Mouse (Mus musculus): Measurements from ENCODE around the gene Gng7. TPM values are rescaled to one million over a fixed set of nuclear protein-coding genes. Genes with fewer than 3 reads are reported as not detected.
A peak's percentile ranks its signal among the peaks of the same experiment; 100 is the strongest.

Gng7 gene
- polyA plus RNA-seq, 1 experiment from 2014 or later: 10.9 TPM

DNA sequence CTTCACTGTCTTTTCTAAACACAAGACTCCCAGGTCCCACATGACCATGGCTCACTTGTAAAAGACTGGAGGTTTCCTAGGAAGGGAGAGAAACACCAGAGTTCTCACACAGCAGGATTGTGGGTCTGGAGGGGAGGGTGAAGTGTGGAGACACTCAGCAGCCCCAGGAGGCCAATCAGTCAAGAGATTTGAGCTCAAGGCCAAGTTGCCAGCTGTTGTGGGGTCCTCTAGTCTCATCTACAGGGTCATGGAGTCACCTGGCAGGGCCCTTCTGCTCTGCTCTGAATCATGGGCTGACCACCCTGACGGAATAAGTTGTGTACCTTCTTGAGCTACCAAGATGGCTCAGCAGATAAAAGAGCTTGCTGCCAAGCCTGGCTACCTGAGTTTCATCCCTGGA lies 41.0 kb downstream of the Gng7 start:
- no peak overlapping the region for H3K9ac ChIP-seq (replicated peaks)
- 96% methylated on average over 1 of the region's 1 CpGs for WGBS
- no peaks in the 10 kb centered on the region for H3K36me3 ChIP-seq
- H3K4me3 ChIP-seq (replicated peaks): no peak overlapping the region
- H3K9me3 ChIP-seq: 0 out of 2 replicates have a peak, but pooled peaks cover 3% of the 10 kb centered on the region
- no peak overlapping the region for H3K4me2 ChIP-seq (replicated peaks)
- ATAC-seq: no peak
- H3K27ac ChIP-seq: no peak overlapping the region
- H3K4me1 ChIP-seq (replicated peaks): peaks cover 5% of the 10 kb centered on the region; the same call in 1 of the 2 replicates
- no peaks in the 10 kb centered on the region; the same call in 1 of the 2 replicates for H3K27me3 ChIP-seq

DNA sequence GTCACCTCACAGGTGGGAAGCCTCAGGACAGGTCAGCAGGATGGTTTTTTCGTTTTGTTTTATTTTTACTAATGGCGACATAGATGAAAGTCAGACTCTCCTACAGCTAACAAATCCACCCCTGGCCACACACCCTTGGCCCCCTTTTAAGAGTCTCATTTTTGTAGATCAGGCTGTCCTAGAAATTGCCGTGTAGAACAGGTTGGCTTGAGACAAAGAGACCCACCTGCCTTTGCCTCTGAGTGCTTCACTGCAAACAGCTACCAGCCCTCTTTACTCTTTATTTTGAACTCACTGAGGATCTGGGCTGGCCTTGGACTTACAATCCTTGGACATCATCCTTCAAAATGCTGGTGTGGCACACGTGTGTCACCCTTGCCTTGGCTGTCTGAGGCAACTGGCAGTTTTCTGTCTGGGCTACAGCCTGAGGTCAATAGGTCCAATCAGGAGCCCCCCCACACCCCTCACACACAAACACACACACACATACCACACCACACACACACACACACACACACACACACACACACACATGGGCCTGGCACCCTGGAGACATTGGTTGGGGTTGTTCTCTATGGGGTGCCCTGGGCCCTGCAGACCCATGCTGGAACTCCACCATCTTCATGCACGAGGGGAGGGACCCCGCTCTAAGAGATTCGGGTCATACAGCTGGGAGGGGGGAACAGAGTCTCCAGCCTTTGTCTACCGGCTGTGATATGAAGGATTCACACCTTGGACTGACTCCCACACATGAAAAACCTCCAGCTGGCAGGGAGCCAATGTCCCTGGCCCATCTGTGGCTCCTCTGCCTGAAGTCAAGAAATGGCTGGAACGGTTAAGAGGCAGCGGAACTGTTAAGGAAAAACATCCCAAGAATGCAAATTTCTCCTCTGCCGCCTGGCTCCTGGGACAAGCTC lies 42.4 kb downstream of the Gng7 start:
- 0 out of 2 replicates have a peak, but pooled peaks cover 3% of the 10 kb centered on the region for H3K9me3 ChIP-seq
- ATAC-seq: no peak
- H3K4me3 ChIP-seq (replicated peaks): no peak overlapping the region
- no peaks in the 10 kb centered on the region; the same call in 1 of the 2 replicates for H3K27me3 ChIP-seq
- 62% methylated on average over 11 of the region's 11 CpGs for WGBS
- no peaks in the 10 kb centered on the region for H3K36me3 ChIP-seq
- no peak overlapping the region for H3K27ac ChIP-seq
- peaks cover 5% of the 10 kb centered on the region; the same call in 1 of the 2 replicates for H3K4me1 ChIP-seq (replicated peaks)
- no peak overlapping the region for H3K9ac ChIP-seq (replicated peaks)
- no peak overlapping the region for H3K4me2 ChIP-seq (replicated peaks)

DNA sequence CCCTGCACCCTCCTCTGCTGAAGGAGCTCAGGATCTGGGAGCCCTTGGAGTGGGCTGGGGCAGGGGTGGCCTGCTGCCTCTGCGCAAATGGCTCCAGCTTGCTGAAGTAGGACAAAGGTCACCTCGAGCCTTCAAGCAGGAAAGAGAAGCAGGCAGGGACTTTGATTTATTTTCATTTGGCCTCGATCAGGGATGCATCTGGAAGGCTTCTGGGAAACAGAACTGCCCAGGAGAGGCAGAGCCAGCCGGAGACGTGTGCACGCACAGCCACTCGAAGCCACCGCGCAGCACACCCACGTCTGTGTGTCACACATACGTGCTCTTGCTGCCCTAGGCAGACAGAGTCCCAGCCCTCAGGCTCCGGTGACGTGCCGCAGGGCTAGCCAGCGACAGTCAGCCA lies 43.2 kb downstream of the Gng7 start:
- no peaks in the 10 kb centered on the region; the same call in 1 of the 2 replicates for H3K27me3 ChIP-seq
- no peak overlapping the region for H3K4me3 ChIP-seq (replicated peaks)
- no peak overlapping the region for H3K4me2 ChIP-seq (replicated peaks)
- no peaks in the 10 kb centered on the region for H3K36me3 ChIP-seq
- 0 out of 2 replicates have a peak, but pooled peaks cover 3% of the 10 kb centered on the region for H3K9me3 ChIP-seq
- no peak for ATAC-seq
- 83% methylated on average over 15 of the region's 15 CpGs for WGBS
- H3K9ac ChIP-seq (replicated peaks): no peak overlapping the region
- H3K27ac ChIP-seq: no peak overlapping the region
- peaks cover 5% of the 10 kb centered on the region; the same call in 1 of the 2 replicates for H3K4me1 ChIP-seq (replicated peaks)

DNA sequence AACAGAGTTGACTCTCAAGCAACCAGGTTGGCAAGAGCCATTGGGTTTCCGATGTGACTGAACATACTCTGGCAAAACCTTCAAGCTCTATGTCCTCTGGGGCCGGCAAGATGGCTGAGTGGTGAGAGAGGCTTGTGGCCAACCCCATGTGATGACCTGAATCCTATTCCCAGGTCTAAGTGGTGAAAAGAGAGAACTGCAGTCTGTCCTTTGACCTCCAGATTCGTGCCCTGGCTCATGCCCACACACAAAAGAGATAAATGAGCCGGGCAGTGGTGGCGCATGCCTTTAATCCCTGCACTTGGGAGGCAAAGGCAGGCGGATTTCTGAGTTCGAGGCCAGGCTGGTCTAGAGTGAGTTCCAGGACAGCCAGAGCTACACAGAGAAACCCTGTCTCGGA lies 44.6 kb downstream of the Gng7 start:
- WGBS: 80% methylated on average over 8 of the region's 8 CpGs
- no peak overlapping the region for H3K4me2 ChIP-seq (replicated peaks)
- H3K27me3 ChIP-seq: no peaks in the 10 kb centered on the region; the same call in 1 of the 2 replicates
- H3K4me1 ChIP-seq (replicated peaks): peaks cover 5% of the 10 kb centered on the region; the same call in 1 of the 2 replicates
- H3K9ac ChIP-seq (replicated peaks): no peak overlapping the region
- H3K36me3 ChIP-seq: no peaks in the 10 kb centered on the region
- ATAC-seq: no peak
- 0 out of 2 replicates have a peak, but pooled peaks cover 3% of the 10 kb centered on the region for H3K9me3 ChIP-seq
- no peak overlapping the region for H3K27ac ChIP-seq
- no peak overlapping the region for H3K4me3 ChIP-seq (replicated peaks)

DNA sequence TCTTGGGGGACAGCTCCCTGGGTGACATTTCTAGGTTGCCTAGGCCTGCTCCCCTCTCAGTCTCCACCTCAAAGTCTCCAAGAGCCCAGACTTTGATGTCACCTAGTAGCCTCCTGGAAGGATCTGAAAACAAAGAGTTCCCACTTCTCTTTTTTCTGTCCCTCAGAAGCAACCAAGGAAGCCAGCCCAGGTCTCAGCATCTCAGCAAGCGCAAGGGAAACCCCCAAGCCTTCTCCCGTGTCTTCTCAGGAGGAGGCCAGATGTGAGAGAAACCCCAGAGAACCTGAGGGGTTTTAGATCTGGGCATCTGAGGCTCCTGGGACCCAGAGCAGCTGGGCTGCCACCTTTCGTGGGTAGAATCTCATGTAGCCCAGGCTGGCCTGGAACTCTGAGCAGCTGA lies 45.4 kb downstream of the Gng7 start:
- 82% methylated on average over 3 of the region's 3 CpGs for WGBS
- ATAC-seq: no peak
- Histone ChIP-seq H3K9me3 (0 out of 2 replicates have a peak, but pooled peaks cover 3% of the 10 kb centered on the region), H3K27ac (no peak overlapping the region), H3K4me2 (replicated peaks) (no peak overlapping the region), H3K27me3 (no peaks in the 10 kb centered on the region; the same call in 1 of the 2 replicates), H3K4me1 (replicated peaks) (peaks cover 5% of the 10 kb centered on the region; the same call in 1 of the 2 replicates), H3K9ac (replicated peaks) (no peak overlapping the region), H3K36me3 (no peaks in the 10 kb centered on the region), H3K4me3 (replicated peaks) (no peak overlapping the region)

DNA sequence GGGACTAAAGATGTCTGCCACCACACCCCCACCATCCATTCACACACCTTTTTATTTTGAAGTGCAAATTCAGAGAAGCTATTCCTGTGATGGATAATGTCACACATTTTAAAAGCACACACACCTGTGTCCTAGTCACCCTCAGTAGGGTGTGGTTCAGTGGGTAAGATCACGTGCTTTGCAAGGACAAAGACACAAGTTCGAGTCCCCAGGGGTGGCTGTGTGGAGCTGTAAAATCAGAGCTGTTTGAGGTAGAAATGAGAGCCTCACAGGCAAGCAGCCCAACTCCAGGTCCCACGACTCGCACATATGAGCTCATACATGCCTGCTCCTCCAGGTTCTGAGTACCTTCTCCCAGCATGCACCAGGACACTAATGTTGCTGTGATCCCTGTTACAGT lies 46.6 kb downstream of the Gng7 start:
- Histone ChIP-seq H3K4me2 (replicated peaks) (no peak overlapping the region), H3K9me3 (0 out of 2 replicates have a peak, but pooled peaks cover 3% of the 10 kb centered on the region), H3K27me3 (no peaks in the 10 kb centered on the region; the same call in 1 of the 2 replicates), H3K4me1 (replicated peaks) (peaks cover 10% of the 10 kb centered on the region; the same call in 1 of the 2 replicates), H3K9ac (replicated peaks) (no peak overlapping the region), H3K27ac (no peak overlapping the region), H3K36me3 (no peaks in the 10 kb centered on the region), H3K4me3 (replicated peaks) (no peak overlapping the region)
- ATAC-seq: no peak
- 94% methylated on average over 4 of the region's 4 CpGs for WGBS

DNA sequence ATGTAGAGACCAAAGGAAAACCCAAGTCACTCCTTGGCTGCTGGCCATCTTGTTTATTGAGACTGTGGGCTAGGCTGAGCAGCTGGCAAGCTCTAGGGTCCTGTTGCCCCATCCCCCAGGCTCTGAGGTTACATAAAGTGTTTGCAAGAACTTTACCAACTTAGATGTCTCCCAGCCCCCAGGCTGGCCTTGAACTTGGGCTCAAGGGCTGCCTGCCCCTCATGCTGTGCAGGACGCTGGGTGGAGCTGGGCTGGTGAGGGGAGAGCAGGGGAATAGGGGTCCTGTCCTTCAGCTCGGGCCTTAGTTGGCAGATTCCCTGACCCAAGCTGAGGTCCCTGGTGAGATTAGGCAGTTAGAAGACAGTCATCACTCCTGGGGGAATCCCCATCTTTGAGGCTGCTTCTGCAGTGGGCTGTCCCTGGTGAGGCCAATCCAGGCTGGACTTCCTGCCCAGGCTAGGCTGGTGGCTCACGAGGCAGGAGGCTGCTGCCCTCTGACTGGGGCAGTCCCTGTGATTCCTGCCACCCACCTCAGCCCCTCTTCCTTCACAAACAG lies 47.6 kb downstream of the Gng7 start:
- ATAC-seq: no peak
- WGBS: 49% methylated on average over 3 of the region's 3 CpGs
- H3K4me3 ChIP-seq (replicated peaks): no peak overlapping the region
- no peak overlapping the region for H3K27ac ChIP-seq
- H3K36me3 ChIP-seq: no peaks in the 10 kb centered on the region
- H3K9me3 ChIP-seq: 0 out of 2 replicates have a peak, but pooled peaks cover 3% of the 10 kb centered on the region
- H3K9ac ChIP-seq (replicated peaks): no peak overlapping the region
- 0 out of 2 replicates have a peak, but pooled peaks cover 5% of the 10 kb centered on the region for H3K4me1 ChIP-seq (replicated peaks)
- H3K4me2 ChIP-seq (replicated peaks): no peak overlapping the region
- no peaks in the 10 kb centered on the region for H3K27me3 ChIP-seq

DNA sequence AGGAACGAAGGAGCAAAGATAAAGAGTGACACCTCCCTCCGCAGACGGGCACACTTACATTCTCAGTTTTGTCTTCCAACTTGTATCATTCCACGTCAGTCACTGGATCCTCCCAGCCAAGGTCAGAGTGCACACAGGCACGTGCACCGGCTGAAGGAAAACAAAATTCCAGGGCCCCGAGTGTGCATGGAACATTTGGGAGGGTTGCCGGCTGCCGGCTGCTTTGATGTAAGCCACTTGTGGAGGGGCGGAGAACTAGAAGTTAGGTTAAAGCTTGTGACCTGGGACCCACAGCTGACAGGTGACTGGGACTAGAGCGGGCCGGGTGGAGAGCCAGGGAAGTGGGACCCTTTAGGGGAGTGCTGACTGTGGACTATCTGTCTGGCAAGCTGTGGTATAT lies 48.4 kb downstream of the Gng7 start:
- 60% methylated on average over 12 of the region's 12 CpGs for WGBS
- Histone ChIP-seq H3K9ac (replicated peaks) (no peak overlapping the region), H3K36me3 (no peaks in the 10 kb centered on the region), H3K27ac (no peak overlapping the region), H3K4me3 (replicated peaks) (no peak overlapping the region), H3K27me3 (no peaks in the 10 kb centered on the region), H3K9me3 (0 out of 2 replicates have a peak, but pooled peaks cover 3% of the 10 kb centered on the region), H3K4me2 (replicated peaks) (no peak overlapping the region), H3K4me1 (replicated peaks) (0 out of 2 replicates have a peak, but pooled peaks cover 6% of the 10 kb centered on the region)
- ATAC-seq: no peak

DNA sequence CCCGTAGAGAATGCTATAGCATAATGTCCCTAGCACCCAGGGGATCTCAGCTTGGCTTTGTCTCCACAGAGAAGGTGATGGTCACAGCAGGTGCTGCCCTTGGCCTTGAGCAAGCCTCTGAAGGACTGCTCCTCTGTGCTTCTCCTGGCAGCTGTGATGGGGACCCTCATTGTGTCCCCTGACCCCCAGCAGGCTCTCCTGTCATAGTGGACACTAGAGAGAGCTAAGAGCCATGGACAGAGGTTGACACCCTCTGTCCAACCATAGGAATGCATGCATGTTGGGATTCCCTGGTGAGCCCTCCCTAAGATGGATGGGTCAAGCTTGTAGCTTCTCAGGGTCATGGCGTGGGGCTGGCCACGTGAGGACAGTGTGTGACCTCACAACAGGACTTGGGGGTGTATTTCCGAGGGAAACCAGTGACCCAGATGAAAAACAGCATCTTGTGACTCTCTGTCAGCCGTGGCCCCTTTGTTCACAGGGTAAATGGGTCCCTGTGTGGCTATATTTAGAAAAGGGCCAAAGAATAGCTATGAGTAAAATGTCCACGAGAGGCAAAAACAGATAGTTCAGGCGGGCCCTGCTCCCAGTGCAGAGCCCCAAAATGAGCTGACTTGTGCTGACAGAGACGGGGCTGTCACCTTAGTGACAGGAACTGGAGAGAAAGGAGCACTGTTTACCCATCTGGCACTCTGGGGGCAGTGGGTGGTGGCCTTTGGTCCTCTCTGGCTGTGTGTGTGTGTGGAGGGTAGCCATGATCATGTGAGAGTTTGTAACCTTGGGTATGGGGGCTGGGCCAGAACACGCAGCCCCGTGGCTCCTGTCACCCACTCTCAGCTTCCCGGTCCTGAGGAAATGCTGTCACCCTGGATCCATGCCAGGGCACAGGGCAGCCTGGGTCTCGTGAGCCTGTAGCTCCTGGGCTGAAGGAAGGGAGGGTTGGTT lies 51.4 kb downstream of the Gng7 start:
- WGBS: 63% methylated on average over 12 of the region's 12 CpGs
- no peaks in the 10 kb centered on the region for H3K27me3 ChIP-seq

DNA sequence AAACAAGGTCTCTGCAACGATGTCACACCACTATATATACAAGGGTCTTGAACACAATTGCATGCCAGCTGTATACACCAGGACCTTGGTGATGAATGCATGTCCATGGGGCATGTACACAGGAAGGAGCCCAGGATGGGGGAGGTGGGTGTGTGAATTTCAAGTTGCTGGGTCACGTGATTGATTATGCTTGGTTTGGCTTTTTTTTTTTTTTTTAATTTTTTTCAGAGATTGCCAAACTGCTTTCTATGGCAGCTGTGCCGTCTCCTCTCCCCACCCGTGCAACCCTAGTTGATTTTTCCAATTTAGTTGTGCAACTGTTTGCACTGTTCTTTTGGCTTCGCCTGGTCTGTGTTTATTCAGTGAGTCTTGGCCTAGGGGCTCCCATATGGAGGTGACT lies 52.2 kb downstream of the Gng7 start:
- Histone ChIP-seq H3K9me3 (no peaks in the 10 kb centered on the region), H3K27ac (no peak overlapping the region), H3K36me3 (no peaks in the 10 kb centered on the region), H3K4me3 (replicated peaks) (no peak overlapping the region), H3K4me2 (replicated peaks) (no peak overlapping the region), H3K9ac (replicated peaks) (no peak overlapping the region), H3K27me3 (no peaks in the 10 kb centered on the region), H3K4me1 (replicated peaks) (0 out of 2 replicates have a peak, but pooled peaks cover 8% of the 10 kb centered on the region)
- 83% methylated on average over 5 of the region's 5 CpGs for WGBS
- ATAC-seq: no peak

More for the DNA sequence above, 51.4 kb downstream of the Gng7 start:
- Histone ChIP-seq H3K4me1 (replicated peaks) (0 out of 2 replicates have a peak, but pooled peaks cover 8% of the 10 kb centered on the region), H3K4me3 (replicated peaks) (no peak overlapping the region), H3K27ac (no peak overlapping the region), H3K9me3 (no peaks in the 10 kb centered on the region), H3K4me2 (replicated peaks) (no peak overlapping the region), H3K9ac (replicated peaks) (0 out of 2 replicates have a peak overlapping the region, but pooled peaks have one; percentile 19), H3K36me3 (no peaks in the 10 kb centered on the region)
- no peak for ATAC-seq

DNA sequence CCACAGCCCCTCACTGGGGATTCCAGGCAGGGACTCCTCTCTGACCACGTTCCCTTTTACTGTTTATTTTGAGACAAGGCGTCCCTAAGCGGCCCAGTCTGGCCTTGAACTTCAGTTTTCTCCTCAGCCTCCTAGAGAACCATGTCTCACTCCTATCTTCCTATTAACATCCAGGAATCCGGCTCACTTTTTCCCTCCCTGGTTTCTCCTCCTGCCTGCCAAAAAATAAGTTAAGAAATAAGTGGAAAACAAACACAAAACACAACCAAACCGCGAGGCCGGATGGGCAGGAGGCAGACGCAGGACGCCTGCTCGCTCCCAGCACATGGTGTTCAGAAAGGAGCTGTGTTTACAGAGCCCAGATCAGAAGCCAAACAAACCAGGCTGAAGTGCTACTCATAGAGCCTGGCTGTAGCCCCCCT lies 52.7 kb downstream of the Gng7 start:
- Histone ChIP-seq H3K9me3 (no peaks in the 10 kb centered on the region), H3K4me2 (replicated peaks) (no peak overlapping the region), H3K27ac (no peak overlapping the region), H3K36me3 (no peaks in the 10 kb centered on the region), H3K4me3 (replicated peaks) (no peak overlapping the region), H3K27me3 (no peaks in the 10 kb centered on the region), H3K4me1 (replicated peaks) (0 out of 2 replicates have a peak, but pooled peaks cover 8% of the 10 kb centered on the region), H3K9ac (replicated peaks) (no peak overlapping the region)
- 60% methylated on average over 10 of the region's 10 CpGs for WGBS
- ATAC-seq: no peak
